Mouse (Mus musculus) CH12.LX (cell line): Measurements from ENCODE around the gene Col5a3. TPM values are rescaled to one million over a fixed set of nuclear protein-coding genes. Genes with fewer than 3 reads are reported as not detected.

Experiments used
- DNase-seq: peaks from one replicate; pipeline ENCODE4 v3.0.0-alpha.2; 2013; ENCODE audit errors: extremely low read depth
- H3K27ac ChIP-seq: 2 replicates; pipeline ENCODE4 v1.5.1; 2012; ENCODE audit warnings: low read depth, mild to moderate bottlenecking, control low read depth, moderate library complexity; ENCODE audit not compliant: insufficient read depth
- H3K27me3 ChIP-seq: replicated peaks from 2 replicates; pipeline ENCODE3; 2012; ENCODE audit warnings: inconsistent platforms
- H3K36me3 ChIP-seq, 2 experiments: replicated peaks in 1 of 2; 2 replicates each; pipeline versions ENCODE3 to v1.6.1; 2012; ENCODE audit warnings: inconsistent platforms in 1 of 2, low read length in 1 of 2, mild to moderate bottlenecking in 1 of 2, mixed read lengths in 1 of 2, moderate library complexity in 1 of 2; ENCODE audit not compliant: control insufficient read depth in 1 of 2, insufficient read depth in 1 of 2
- H3K4me1 ChIP-seq, 2 experiments: 2 replicates each; pipeline ENCODE4 v1.6.1; 2012; ENCODE audit warnings: inconsistent platforms in 1 of 2, moderate library complexity in 1 of 2; ENCODE audit not compliant: insufficient read depth in 2 of 2, control insufficient read depth in 1 of 2
- H3K4me2 ChIP-seq: 2 replicates; pipeline ENCODE4 v1.6.1; 2012; ENCODE audit warnings: low read depth, mild to moderate bottlenecking, control low read depth; ENCODE audit not compliant: poor library complexity, insufficient read depth, severe bottlenecking
- H3K4me3 ChIP-seq, 3 experiments: fragments of 150-350 bp in 1 of 3; sonication (generic) in 1 of 3; replicated peaks in 1 of 3; 2 replicates each; pipeline versions ENCODE3 to v1.5.1; 2011 to 2012; ENCODE audit warnings: low read depth in 2 of 3, low read length in 2 of 3, mild to moderate bottlenecking in 2 of 3, moderate library complexity in 2 of 3, control low read depth in 1 of 3, improper control_type of control experiment in 1 of 3, inconsistent platforms in 1 of 3, mixed read lengths in 1 of 3; ENCODE audit not compliant: poor library complexity in 1 of 3
- H3K79me2 ChIP-seq: replicated peaks from 2 replicates; pipeline ENCODE4 v1.6.1; 2012; ENCODE audit warnings: mild to moderate bottlenecking, moderate library complexity; ENCODE audit not compliant: control insufficient read depth, poor library complexity, insufficient read depth, severe bottlenecking; ENCODE audit errors: extremely low read depth
- H3K9ac ChIP-seq: 2 replicates; pipeline ENCODE4 v1.6.1; 2012; ENCODE audit warnings: low read depth, mild to moderate bottlenecking, control low read depth, moderate library complexity; ENCODE audit not compliant: insufficient read depth
- H3K9me3 ChIP-seq: replicated peaks from 2 replicates; pipeline ENCODE3; 2012; ENCODE audit warnings: low read length, inconsistent platforms, mixed read lengths
- BHLHE40 ChIP-seq: IDR thresholded peaks from 2 replicates; pipeline ENCODE4 v1.6.1; 2011; ENCODE audit warnings: mild to moderate bottlenecking, low read depth, low read length, improper control_type of control experiment
- CHD2 ChIP-seq: IDR thresholded peaks from 2 replicates; pipeline ENCODE4 v1.6.1; 2011; ENCODE audit warnings: low read length, improper control_type of control experiment
- CTCF ChIP-seq, 2 experiments: IDR thresholded peaks in 1 of 2; conservative IDR thresholded peaks in 1 of 2; 2 replicates each; pipeline ENCODE4 v1.5.1; 2011 to 2012; ENCODE audit warnings: low read depth in 2 of 2, low read length in 2 of 2, improper control_type of control experiment in 1 of 2, inconsistent platforms in 1 of 2, mild to moderate bottlenecking in 1 of 2, moderate library complexity in 1 of 2
- ELF1 ChIP-seq: IDR thresholded peaks from 2 replicates; pipeline ENCODE4 v1.6.1; 2014; ENCODE audit warnings: low read depth, mild to moderate bottlenecking, inconsistent platforms, low read length, improper control_type of control experiment
- HCFC1 ChIP-seq: IDR thresholded peaks from 2 replicates; pipeline ENCODE4 v1.6.1; 2012; ENCODE audit warnings: low read depth, mild to moderate bottlenecking, inconsistent platforms, low read length, improper control_type of control experiment
- JUN ChIP-seq: IDR thresholded peaks from 2 replicates; pipeline ENCODE4 v1.6.1; 2011; ENCODE audit warnings: low read depth, mild to moderate bottlenecking, low read length, improper control_type of control experiment, moderate library complexity; ENCODE audit not compliant: insufficient read depth
- JUND ChIP-seq: conservative IDR thresholded peaks from 2 replicates; pipeline ENCODE4 v1.6.1; 2011; ENCODE audit warnings: low read depth, low read length, improper control_type of control experiment
- KAT2A ChIP-seq: IDR thresholded peaks from 2 replicates; pipeline ENCODE4 v1.6.1; 2012; ENCODE audit warnings: low read length, improper control_type of control experiment, inconsistent platforms; ENCODE audit not compliant: insufficient replicate concordance
- MAZ ChIP-seq: IDR thresholded peaks from 2 replicates; pipeline ENCODE4 v1.6.1; 2012; ENCODE audit warnings: low read depth, mild to moderate bottlenecking, inconsistent platforms, low read length, improper control_type of control experiment, moderate library complexity
- MEF2A ChIP-seq: IDR thresholded peaks from 2 replicates; pipeline ENCODE4 v1.6.1; 2014; ENCODE audit warnings: low read depth, mild to moderate bottlenecking, inconsistent platforms, low read length, improper control_type of control experiment, borderline replicate concordance
- NELFE ChIP-seq: IDR thresholded peaks from 2 replicates; pipeline ENCODE4 v1.6.1; 2011; ENCODE audit warnings: low read depth, low read length, improper control_type of control experiment
- PAX5 ChIP-seq: IDR thresholded peaks from 2 replicates; pipeline ENCODE4 v1.6.1; 2012; ENCODE audit warnings: low read length, inconsistent platforms, mixed read lengths
- POLR2A ChIP-seq: IDR thresholded peaks from 2 replicates; pipeline ENCODE4 v1.6.1; 2011; ENCODE audit warnings: low read depth, mild to moderate bottlenecking, improper control_type of control experiment, low read length
- POLR2AphosphoS2 ChIP-seq: IDR thresholded peaks from 2 replicates; pipeline ENCODE4 v1.6.1; 2011; ENCODE audit warnings: low read depth, low read length, improper control_type of control experiment
- RCOR1 ChIP-seq: conservative IDR thresholded peaks from 2 replicates; pipeline ENCODE4 v1.6.1; 2012; ENCODE audit warnings: low read depth, mild to moderate bottlenecking, inconsistent platforms, low read length, improper control_type of control experiment
- SMC3 ChIP-seq: IDR thresholded peaks from 2 replicates; pipeline ENCODE4 v1.6.1; 2011; ENCODE audit warnings: low read depth, low read length, improper control_type of control experiment
- TBP ChIP-seq: conservative IDR thresholded peaks from 2 replicates; pipeline ENCODE4 v1.6.1; 2011; ENCODE audit warnings: low read depth, low read length, improper control_type of control experiment
- USF1 ChIP-seq: IDR thresholded peaks from 2 replicates; pipeline ENCODE4 v1.6.1; 2014; ENCODE audit warnings: low read depth, mild to moderate bottlenecking, inconsistent platforms, low read length, improper control_type of control experiment
- ZKSCAN1 ChIP-seq: IDR thresholded peaks from 2 replicates; pipeline ENCODE4 v1.6.1; 2012; ENCODE audit warnings: low read depth, inconsistent platforms, low read length, improper control_type of control experiment, borderline replicate concordance
- ZNF384 ChIP-seq: IDR thresholded peaks from 2 replicates; pipeline ENCODE4 v1.6.1; 2012; ENCODE audit warnings: low read depth, low read length, improper control_type of control experiment, inconsistent platforms
- dilution Hi-C: fragments of 300-500 bp; cut with MboI; formaldehyde crosslinking; loops from 2 replicates; pipeline ENCODE4 v1.14.3; 2020; ENCODE audit warnings: low sequenced_read_pairs; ENCODE audit not compliant: extremely low pct_unique_long_range_greater_than_20kb, extremely low pct_ligation_motif_present
- in situ Hi-C: fragments of 300-500 bp; cut with MboI; formaldehyde crosslinking; loops from 3 replicates; pipeline ENCODE4 v1.14.3; 2019; ENCODE audit warnings: low sequenced_read_pairs, low pct_ligation_motif_present, low pct_unique_long_range_greater_than_20kb, mixed read lengths
- polyA plus RNA-seq: library from polyadenylated mRNA; unstranded; fragments of >175 nt; gene quantifications from 2 replicates; pipeline ENCODE4 v1.2.1, GENCODE M21; 2012; ENCODE audit warnings: low read depth; ENCODE audit not compliant: insufficient read length
- total RNA-seq, 2 experiments: library from RNA; depleted of rRNA; stranded (reverse); fragments of 300-350 nt in 1 of 2; fragments of >200 nt in 1 of 2; gene quantifications; 2 replicates each; pipeline ENCODE4 v1.2.3; 2012 to 2014

Gene Col5a3
- total and polyA plus RNA-seq, 3 experiments: 0.25 TPM; not detected in 2

DNA sequence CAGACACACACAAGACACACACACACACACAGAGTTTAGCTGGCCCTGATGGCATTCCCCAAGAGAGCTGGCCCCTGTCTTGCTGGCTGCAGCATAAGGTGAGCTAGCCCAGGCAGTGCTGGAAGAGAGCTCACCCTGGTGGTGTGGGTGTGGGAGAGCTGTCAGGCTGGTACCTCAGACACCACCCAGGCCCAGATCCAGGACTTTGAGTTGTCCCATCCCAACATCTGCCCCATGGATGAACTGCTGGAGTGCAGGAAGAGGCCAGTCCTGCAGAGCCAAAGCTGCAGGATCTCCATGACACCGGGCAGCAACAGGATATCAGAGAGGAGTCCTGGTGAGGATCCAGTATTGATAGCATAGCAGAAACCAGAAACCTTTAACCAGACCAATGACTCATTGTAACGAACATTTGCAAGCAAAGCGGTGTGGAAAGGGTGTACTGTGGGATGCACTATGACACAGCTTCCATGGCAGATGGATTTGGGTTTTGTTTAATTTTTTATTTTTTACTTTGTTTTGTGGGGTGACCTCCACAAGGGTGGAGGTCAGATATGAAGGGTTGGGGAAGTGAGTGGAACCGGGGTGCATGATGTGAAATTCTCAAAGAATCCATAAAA is 58.7 kb downstream of the Col5a3 start:
- no peak for DNase-seq
- dilution Hi-C loops: no loop called here
- in situ Hi-C loops: loop anchor here (5.0 kb wide), 1 partner anchor 46 kb away; no protein-coding TSS in a partner anchor
- Histone ChIP-seq H3K27me3 (peaks cover 18% of the 10 kb centered on the region), H3K4me3 (no peak overlapping the region), H3K9me3 (no peaks in the 10 kb centered on the region), H3K27ac (no peak overlapping the region), H3K4me2 (no peak overlapping the region), H3K79me2 (no peaks in the 10 kb centered on the region), H3K9ac (no peak overlapping the region), H3K4me1 (peaks cover 0 to 25% of the 10 kb centered on the region in 2 experiments; a peak in 2 of 4 replicates), H3K36me3 (no peaks in the 10 kb centered on the region)
- TF ChIP-seq KAT2A (no peak), CTCF (conservative IDR thresholded peaks at IDR 0.05 in 1 of 2, IDR thresholded peaks at IDR 0.05 in 1 of 2; ENCODE audit: low read depth in 2 of 2, low read length in 2 of 2) (peak in 1 of 2 experiments; percentile 23; a peak in 1 of 4 replicates)

DNA sequence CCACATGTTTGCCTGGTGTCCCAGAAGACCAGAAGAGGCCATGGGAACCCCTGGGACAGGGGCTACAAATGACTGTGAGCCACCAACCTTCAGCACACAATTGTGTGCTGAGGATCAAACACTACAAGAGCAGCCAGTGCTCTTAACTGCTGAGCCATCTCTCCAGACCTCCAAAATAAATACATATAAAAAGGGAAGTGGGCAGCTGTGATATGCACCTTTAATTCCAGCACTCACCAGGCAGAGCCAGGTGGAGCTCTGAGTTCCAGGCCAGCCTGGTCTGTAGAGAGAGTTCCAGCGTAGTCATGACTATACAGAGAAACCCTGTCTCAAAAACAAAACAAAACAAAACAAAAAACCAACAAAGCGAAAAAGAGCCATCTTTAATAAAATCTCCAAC is 60.5 kb downstream of the Col5a3 start:
- dilution Hi-C loops (no loop called here), in situ Hi-C loops (no loop called here)
- H3K4me3 ChIP-seq: no peak overlapping the region
- H3K36me3 ChIP-seq: no peaks in the 10 kb centered on the region
- peaks cover 0 to 25% of the 10 kb centered on the region in 2 experiments; a peak in 2 of 4 replicates for H3K4me1 ChIP-seq
- DNase-seq: no peak
- no peak overlapping the region for H3K27ac ChIP-seq
- no peaks in the 10 kb centered on the region for H3K79me2 ChIP-seq
- no peak overlapping the region for H3K9ac ChIP-seq
- no peak overlapping the region for H3K4me2 ChIP-seq
- H3K27me3 ChIP-seq: peaks cover 25% of the 10 kb centered on the region
- H3K9me3 ChIP-seq: no peaks in the 10 kb centered on the region
- TF ChIP-seq MEF2A (no peak), JUN (no peak), SMC3 (no peak), TBP (no peak), HCFC1 (no peak), NELFE (no peak), MAZ (no peak), ZKSCAN1 (no peak), POLR2A (no peak), PAX5 (no peak), ZNF384 (no peak), ELF1 (no peak), RCOR1 (no peak), USF1 (no peak), CHD2 (no peak), CTCF (conservative IDR thresholded peaks at IDR 0.05 in 1 of 2, IDR thresholded peaks at IDR 0.05 in 1 of 2; ENCODE audit: low read depth in 2 of 2, low read length in 2 of 2) (no peak), JUND (no peak), BHLHE40 (no peak), POLR2AphosphoS2 (no peak)
